Mouse (Mus musculus): Measurements from ENCODE around the gene Slc25a1.

DNA sequence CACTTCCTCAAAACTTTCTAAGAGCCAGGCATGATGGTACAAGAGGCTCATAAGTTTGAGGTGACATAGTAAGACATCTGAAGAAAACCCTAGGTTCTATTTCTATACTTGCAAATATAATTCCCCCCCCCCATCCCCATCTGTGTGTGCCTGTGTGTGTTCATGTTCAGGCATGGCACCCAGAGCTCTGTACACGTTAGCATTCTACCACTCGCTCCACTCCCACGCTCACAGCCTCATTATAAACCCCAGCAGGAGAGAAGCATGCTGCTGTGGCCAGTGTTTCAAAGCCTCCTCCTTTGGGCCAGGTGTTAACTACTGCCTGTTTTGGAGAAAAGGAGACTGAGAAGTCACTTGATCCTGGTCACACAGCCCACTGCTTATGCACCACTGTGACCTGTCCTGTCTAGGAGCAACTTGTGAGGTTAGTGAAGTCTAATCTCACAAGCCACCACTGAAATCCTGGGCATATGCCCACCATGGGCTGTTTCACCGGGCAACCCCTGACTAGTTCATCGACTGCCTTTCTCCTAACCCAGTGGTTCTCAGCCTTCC is 4.0 kb upstream of the Slc25a1 start:
- no peak for TF ChIP-seq CTCF (IDR thresholded peaks at IDR 0.05; ENCODE audit: borderline replicate concordance, extremely low read depth, insufficient read depth, insufficient read length)
- no peak for TF ChIP-seq POLR2A (IDR thresholded peaks at IDR 0.05; ENCODE audit: borderline replicate concordance, extremely low read depth, insufficient read depth, insufficient read length, poor library complexity, severe bottlenecking)
